Mouse (Mus musculus) C2C12 (cell line): ENCODE results near the gene 1700003F12Rik. TPM values are rescaled to one million over a fixed set of nuclear protein-coding genes. Genes with fewer than 3 reads are reported as not detected.
A peak's percentile ranks its signal among the peaks of the same experiment; 100 is the strongest.

Experiments
- H3K27me3 ChIP-seq: one replicate; pipeline ENCODE4 v1.6.1; 2011; ENCODE audit not compliant: control insufficient read depth, insufficient read depth, insufficient read length
- H3K36me3 ChIP-seq: one replicate; pipeline ENCODE4 v1.6.1; 2011; ENCODE audit not compliant: control insufficient read depth, insufficient read depth
- H3K4me3 ChIP-seq: one replicate; pipeline ENCODE4 v1.5.1; 2011; ENCODE audit warnings: mild to moderate bottlenecking, control low read depth; ENCODE audit not compliant: poor library complexity, insufficient read depth, severe bottlenecking
- H3K79me2 ChIP-seq: one replicate; pipeline ENCODE4 v1.6.1; 2011; ENCODE audit not compliant: control insufficient read depth, insufficient read depth
- H3K79me3 ChIP-seq: one replicate; pipeline ENCODE4 v1.6.1; 2011; ENCODE audit warnings: low read depth, control low read depth
- H3ac ChIP-seq: one replicate; pipeline ENCODE3; 2011; ENCODE audit warnings: low read depth; ENCODE audit not compliant: control insufficient read depth, insufficient read length
- CEBPB ChIP-seq: IDR thresholded peaks from one replicate; pipeline ENCODE4 v1.6.1; 2011; ENCODE audit warnings: low read depth, mild to moderate bottlenecking, control low read depth, moderate library complexity
- CTCF ChIP-seq: IDR thresholded peaks from one replicate; pipeline ENCODE4 v1.5.1; 2011; ENCODE audit not compliant: control insufficient read depth, insufficient read depth, insufficient read length
- FOSL1 ChIP-seq: IDR thresholded peaks from one replicate; pipeline ENCODE4 v1.8.0; 2011; ENCODE audit warnings: mild to moderate bottlenecking, low read length; ENCODE audit not compliant: poor library complexity, insufficient read depth, severe bottlenecking
- MAX ChIP-seq: IDR thresholded peaks from one replicate; pipeline ENCODE4 v1.6.1; 2011; ENCODE audit warnings: mild to moderate bottlenecking, control low read depth
- MYOD1 ChIP-seq: IDR thresholded peaks from one replicate; pipeline ENCODE4 v1.6.1; 2011; ENCODE audit warnings: low read depth; ENCODE audit not compliant: control insufficient read depth, insufficient read length
- MYOG ChIP-seq: IDR thresholded peaks from one replicate; pipeline ENCODE4 v1.6.1; 2011; ENCODE audit not compliant: control insufficient read depth, insufficient read length; ENCODE audit errors: extremely low read depth
- USF1 ChIP-seq: IDR thresholded peaks from one replicate; pipeline ENCODE4 v1.6.1; 2011; ENCODE audit warnings: low read depth, mild to moderate bottlenecking, control low read depth, moderate library complexity
- long read RNA-seq, 2 experiments: library from polyadenylated mRNA; unstranded; transcript quantifications; one replicate each; pipeline ENCODE4 v2.0.0; 2019 to 2020
- polyA plus RNA-seq: library from polyadenylated mRNA; unstranded; fragments of >200 nt; fragmentation: generic; extraction: Trizol; gene quantifications from one replicate; pipeline ENCODE4 v1.2.1, GENCODE M21; 2012; ENCODE audit warnings: missing spikeins

Gene 1700003F12Rik
- 6.8 TPM for polyA plus RNA-seq
- long read RNA-seq, experiment 1, transcript 1700003F12Rik-201 (3 exons, 704 nt): major isoform, 7 of 10 reads
- long read RNA-seq, experiment 1, partial matches to known transcripts: 2 of 10 reads
- long read RNA-seq, experiment 1, other reads (novel, unspliced or antisense): 1 of 10 reads
- long read RNA-seq, experiment 2: 0 reads

DNA sequence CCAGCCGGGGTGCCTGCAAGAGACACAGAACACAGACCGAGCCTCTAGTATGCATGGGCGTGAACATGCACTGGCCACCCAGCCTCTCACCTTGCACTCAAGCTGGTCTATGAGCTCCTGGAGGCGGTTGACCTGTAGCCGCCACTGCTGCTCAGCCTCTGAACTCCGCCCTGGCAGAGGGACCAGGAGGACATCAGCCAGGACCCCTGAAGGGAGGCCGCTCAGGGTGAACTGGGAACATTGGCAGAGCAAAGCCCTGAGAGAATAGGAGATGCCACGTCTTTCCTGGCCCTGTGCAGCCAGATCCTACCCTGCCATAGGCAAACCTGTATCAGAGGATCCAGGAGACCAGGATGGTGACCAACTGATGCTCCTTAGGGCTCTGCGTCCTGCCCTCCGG, at the start of gene 1700003F12Rik:
1700003F12Rik (plus strand) TSS at position 375 of the 400 bp plus-strand sequence.
- no peaks in the 10 kb centered on the region for H3K36me3 ChIP-seq

DNA sequence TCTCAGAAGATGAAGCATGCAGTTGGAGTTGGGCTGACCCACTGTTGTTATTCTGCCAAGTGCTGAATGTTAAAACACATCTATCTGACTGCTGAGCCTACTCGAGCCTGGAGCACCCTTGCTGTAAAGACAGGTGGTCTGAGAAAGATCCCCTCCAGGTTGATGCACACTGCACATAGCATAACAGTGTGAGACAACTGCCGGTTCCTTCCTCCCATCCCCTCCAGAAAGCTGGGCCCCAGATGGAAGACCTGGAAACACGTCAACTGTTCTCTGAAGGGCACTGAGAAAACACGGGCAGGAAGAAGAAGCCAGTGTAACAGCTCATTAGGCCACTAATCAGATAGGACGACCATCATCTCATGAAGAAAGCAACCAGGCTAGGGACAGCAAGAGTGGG, 48.3 kb upstream of the 1700003F12Rik start:
- Histone ChIP-seq H3K4me3 (no peak overlapping the region), H3K79me3 (peaks cover 28% of the 10 kb centered on the region), H3K27me3 (no peaks in the 10 kb centered on the region), H3K79me2 (peaks cover 61% of the 10 kb centered on the region), H3ac (no peak overlapping the region), H3K36me3 (peaks cover 9% of the 10 kb centered on the region)
- no peak for TF ChIP-seq FOSL1
- TF ChIP-seq MAX: no peak
- no peak for TF ChIP-seq CEBPB
- TF ChIP-seq USF1: no peak
- no peak for TF ChIP-seq CTCF
- no peak for TF ChIP-seq MYOD1
- no peak for TF ChIP-seq MYOG

More for the DNA sequence above, at the start of gene 1700003F12Rik:
- H3K4me3 ChIP-seq: no peak within 1 kb of the TSS
- TF ChIP-seq CEBPB (no peak), MYOD1 (no peak), MYOG (no peak), USF1 (no peak), CTCF (no peak), FOSL1 (no peak), MAX (no peak)
- H3K79me2 ChIP-seq: no peaks in the 10 kb centered on the region
- H3ac ChIP-seq: no peak within 1 kb of the TSS
- H3K79me3 ChIP-seq: no peaks in the 10 kb centered on the region
- H3K27me3 ChIP-seq: no peaks in the 10 kb centered on the region

DNA sequence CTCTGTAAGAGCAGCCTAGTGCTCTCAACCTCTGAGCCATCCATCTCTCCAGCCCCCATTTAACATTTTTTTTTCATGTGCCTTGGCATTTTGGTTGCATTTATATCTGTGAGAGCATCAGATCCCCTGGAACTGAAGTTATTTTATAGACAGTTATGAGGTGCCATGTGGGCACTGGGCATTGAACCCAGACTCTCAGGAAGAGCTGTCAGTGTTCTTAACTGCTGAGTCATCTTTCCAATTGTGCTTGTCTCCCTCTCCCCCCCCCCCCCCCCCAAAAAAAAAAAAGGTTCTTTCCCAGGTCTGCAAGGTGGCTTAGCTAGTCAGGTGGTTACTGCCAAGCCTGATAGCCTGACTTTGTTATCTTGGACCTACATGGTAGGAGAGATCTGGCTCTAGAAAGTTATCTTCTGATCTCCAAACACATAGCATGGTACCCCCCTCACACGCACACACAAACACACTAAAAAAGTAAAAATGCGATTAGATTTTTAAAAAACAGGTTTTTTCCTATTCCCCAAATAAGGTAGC, 47.1 kb upstream of the 1700003F12Rik start:
- Histone ChIP-seq H3ac (no peak overlapping the region), H3K79me2 (peaks cover 49% of the 10 kb centered on the region), H3K79me3 (peaks cover 20% of the 10 kb centered on the region), H3K4me3 (no peak overlapping the region), H3K36me3 (peaks cover 22% of the 10 kb centered on the region), H3K27me3 (no peaks in the 10 kb centered on the region)
- TF ChIP-seq USF1: no peak
- TF ChIP-seq MYOG: no peak
- no peak for TF ChIP-seq FOSL1
- TF ChIP-seq MYOD1: no peak
- no peak for TF ChIP-seq CEBPB
- no peak for TF ChIP-seq CTCF
- TF ChIP-seq MAX: no peak

DNA sequence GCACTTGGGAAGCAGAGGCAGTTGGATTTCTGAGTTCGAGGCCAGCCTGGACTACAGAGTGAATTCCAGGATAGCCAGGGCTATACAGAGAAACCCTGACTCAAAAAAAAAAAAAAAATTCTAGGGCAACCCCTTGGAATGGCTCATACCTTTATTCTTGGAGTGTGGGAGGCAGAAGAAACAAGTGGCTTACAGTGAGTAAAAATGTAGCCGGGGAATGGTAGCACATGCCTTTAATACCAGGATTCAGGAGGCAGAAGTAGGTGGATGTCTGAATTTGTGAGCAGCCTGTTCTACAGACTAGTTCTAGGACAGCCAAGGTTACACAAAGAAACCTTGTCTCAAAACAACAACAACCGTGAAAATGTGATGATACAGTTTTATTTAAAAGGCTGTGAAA, 46.1 kb upstream of the 1700003F12Rik start:
- Histone ChIP-seq H3K79me2 (peaks cover 39% of the 10 kb centered on the region), H3K79me3 (peaks cover 14% of the 10 kb centered on the region), H3K36me3 (peaks cover 28% of the 10 kb centered on the region), H3K4me3 (no peak overlapping the region), H3K27me3 (no peaks in the 10 kb centered on the region), H3ac (no peak overlapping the region)
- no peak for TF ChIP-seq MAX
- no peak for TF ChIP-seq MYOD1
- TF ChIP-seq CTCF: no peak
- TF ChIP-seq USF1: no peak

DNA sequence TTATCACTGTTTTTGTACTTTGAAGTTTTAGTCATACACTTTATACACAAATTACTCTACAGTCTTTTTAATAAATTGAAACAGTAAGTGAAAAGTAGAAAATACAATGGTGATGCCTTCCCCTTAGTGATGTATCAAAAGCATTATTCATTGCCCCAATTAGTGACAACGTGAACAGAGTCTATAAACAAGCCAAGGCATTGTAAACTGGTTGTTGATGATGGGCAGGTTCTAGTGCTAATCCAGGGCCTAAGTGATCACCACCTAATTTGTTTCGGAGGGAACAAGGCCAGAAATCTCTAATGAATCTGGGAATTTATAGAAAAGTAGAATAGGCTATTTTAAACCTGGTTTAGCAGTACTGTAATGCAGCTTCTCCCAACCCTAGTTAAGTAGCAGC, 39.8 kb upstream of the 1700003F12Rik start:
- H3K79me3 ChIP-seq: no peaks in the 10 kb centered on the region
- H3K27me3 ChIP-seq: no peaks in the 10 kb centered on the region
- H3K79me2 ChIP-seq: no peaks in the 10 kb centered on the region
- H3K4me3 ChIP-seq: no peak overlapping the region
- peaks cover 51% of the 10 kb centered on the region for H3K36me3 ChIP-seq
- no peak overlapping the region for H3ac ChIP-seq
- TF ChIP-seq MYOD1 (no peak), CEBPB (no peak), CTCF (no peak), MAX (no peak), FOSL1 (no peak), MYOG (no peak), USF1 (no peak)

DNA sequence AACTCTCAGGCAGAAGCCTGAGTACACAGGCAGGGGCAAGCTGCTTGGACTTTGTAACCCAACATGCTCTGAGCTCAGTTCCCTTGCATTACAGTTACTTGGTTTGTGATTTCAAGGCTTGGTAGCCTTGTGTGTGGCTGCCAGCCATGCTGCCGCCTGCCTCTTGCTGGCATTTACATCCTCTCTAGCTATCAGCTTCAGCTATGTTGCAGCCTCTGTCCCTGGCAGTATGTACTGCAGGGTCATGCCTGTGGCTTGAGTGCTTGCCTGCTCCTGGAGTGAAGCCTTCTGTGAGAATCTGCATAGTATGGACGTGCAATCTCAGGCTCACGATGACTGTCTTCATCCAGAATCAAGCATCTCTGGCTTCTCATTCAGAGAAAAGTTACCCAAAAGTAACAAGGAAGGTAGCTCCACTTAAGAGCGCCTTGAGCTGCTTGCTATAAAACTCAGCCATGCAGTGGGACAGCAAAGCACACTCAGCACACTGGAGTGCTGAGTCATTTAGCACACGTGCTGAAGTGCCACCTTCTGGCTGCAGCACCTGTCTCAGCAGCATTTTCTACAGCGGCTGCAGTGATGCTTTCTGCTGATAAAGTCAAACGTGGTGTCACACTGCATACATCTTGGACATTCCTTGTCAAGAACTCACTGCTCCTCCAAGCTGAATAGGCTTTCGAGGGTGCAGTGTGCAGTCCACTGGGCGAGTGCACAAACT, 39.2 kb upstream of the 1700003F12Rik start:
- Histone ChIP-seq H3K79me2 (no peaks in the 10 kb centered on the region), H3K36me3 (peaks cover 57% of the 10 kb centered on the region), H3ac (no peak overlapping the region), H3K79me3 (no peaks in the 10 kb centered on the region), H3K27me3 (no peaks in the 10 kb centered on the region), H3K4me3 (no peak overlapping the region)
- TF ChIP-seq MAX (no peak), CTCF (no peak), MYOD1 (peak; percentile 11), FOSL1 (no peak)
